Mouse (Mus musculus) left cerebral cortex, adult 8-10 months (tissue): ENCODE measurements around the gene Csrp2. TPM values are rescaled to one million over a fixed set of nuclear protein-coding genes. Genes with fewer than 3 reads are reported as not detected.

Experiments used
- DNase-seq, 2 experiments: peaks; one replicate each; pipeline ENCODE4 v3.0.0; 2022; ENCODE audit warnings: low spot score in 2 of 2
- total RNA-seq, 4 experiments: library from RNA; stranded (reverse); gene quantifications; 2 replicates each; pipeline ENCODE4 v1.2.4; 2022

Gene Csrp2
- total RNA-seq, 4 experiments from 2014 or later = 5.6 to 10.2 (median 8.4) TPM

DNA sequence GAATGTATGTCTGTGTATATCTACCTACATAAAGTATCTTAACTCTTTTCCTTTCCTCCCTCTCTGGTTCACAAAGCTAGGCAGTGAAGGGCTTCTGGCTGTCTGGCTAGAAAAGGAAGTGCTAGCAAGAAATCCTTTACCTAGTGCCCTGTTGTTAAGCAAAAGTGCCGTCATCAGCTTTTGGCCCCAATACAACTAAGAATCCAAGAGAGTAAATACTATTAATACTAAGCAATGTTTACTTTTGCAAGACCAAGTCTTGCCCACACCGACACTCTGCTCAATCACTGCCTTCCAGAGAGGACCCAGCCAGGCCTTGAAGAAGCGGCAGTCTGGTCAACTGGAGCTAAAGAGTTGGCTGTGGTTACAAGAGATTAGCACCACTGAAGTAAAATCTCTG, 51.5 kb downstream of the Csrp2 start:
- no peak for DNase-seq

- DNase-seq = no peak
These were observed 51.9 kb downstream of the Csrp2 start for GRCm38 (mm10) chr10:110971483-110971882.

DNA sequence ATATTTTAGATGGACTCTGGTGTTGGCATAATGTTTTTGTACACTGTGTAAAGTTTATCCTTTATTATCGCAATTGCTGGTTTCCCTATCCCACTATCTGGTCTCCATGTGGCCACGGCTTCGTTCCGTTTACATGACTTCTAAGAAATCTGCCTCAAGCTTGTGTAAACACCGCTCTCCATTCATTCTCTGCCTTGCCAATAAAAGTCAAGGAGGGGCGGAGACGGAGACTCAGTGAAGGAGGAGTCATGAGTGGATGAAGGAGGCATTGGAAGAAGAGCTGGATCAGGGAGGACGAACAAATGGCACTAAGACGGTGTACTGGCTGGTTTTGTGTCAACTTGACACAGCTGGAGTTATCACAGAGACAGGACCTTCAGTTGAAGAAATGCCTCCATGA, 52.4 kb downstream of the Csrp2 start:
- DNase-seq = no peak

DNA sequence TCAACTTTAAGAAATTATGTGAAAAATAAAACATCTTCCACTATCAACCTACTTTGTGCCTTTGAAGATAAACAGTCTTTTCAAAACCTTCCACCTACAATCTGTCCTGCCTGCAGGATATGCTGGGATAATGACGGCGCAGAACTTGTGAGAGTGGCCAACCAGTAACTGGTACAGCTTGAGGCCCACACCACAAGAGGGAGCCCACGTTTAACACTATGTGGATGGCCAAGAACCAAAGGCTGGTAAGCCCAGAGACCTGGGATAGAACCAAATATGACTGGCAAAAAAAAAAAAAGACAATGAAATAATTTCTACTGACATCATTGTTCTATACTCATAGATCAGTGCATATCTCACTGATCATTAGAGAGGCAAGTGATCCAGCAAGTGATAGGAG, 54.9 kb downstream of the Csrp2 start:
- peak in 1 of 2 experiments; percentile 37 for DNase-seq

DNA sequence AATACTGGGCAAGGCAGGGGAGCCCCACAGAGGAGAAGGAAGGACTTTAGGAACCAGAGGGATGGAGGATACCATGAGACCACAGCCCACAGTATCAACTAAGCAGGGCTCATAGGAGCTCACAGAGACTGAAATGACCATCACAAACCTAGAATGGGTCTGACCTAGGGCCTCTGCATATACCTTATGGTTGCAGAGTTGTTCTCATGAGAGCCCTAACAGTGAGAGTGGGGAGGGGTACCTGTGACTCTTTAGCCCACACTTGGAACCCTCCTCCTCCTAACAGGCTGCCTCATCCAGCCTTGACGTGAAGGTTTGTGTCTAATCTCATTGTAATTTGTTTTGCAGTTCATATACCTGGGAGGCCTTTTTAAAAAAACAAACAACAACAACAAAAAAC, 55.3 kb downstream of the Csrp2 start:
- no peak for DNase-seq

DNA sequence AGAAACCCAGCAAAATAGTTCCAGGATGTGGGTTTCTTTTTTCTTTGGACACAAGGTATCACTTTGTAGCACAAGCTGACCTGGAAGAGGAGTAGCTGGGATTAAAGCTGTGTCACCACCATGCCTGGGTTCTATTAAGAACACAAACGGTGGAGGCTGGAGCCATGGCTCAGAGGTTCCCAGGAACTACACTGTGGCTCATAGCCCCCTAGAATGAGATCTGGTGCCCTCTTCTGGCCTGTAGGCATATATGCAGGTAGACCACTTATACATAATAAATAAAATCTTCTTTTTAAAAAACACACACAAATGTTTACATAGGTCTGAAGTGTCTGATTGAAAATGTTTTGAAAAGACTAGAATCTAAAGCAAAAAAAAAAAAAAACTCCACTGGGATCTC, 56.5 kb downstream of the Csrp2 start:
- no peak for DNase-seq

GRCm38 (mm10) chr10:110977379-110977778, 57.8 kb downstream of the Csrp2 start:
- DNase-seq = no peak

DNA sequence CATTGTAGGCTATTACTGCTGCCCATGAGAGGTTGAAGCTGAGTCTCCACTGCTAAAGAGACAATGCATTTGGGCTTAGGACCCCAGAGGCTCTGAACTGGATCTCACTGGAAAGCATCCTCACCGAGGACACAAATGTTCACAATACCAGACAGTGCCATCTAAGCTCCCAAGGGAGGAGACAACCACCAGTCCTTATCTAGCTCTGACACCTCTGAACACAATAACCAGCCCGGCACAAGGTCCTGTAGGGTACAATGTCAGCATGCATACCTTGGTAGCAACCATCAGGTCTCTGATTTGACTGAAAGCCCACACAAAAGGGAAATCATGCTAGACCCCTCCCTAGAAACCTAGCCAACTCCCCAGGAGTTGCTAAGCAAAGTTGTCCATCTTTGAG, 59.8 kb downstream of the Csrp2 start:
- DNase-seq = no peak

DNA sequence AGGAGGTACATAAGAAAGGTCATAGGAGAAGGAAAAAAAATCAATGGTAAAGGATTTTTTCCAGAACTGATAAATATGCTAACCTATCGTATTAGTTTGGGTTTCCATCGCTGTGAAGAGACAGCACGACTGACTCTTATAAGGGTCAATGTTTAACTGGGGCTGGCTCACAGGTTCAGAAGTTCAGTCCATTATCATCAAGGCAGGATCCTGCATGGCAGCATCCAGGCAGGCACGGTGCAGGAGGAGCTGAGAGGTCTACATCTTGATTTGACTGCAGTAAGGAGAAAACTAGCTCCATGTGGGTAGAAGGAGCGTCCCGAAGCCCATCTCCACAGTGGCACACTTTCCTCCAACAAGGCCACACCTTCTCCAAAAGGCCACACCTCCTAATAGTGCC, 60.9 kb downstream of the Csrp2 start:
- DNase-seq = no peak

GRCm38 (mm10) chr10:110982771-110983170, 63.2 kb downstream of the Csrp2 start:
- no peak for DNase-seq

DNA sequence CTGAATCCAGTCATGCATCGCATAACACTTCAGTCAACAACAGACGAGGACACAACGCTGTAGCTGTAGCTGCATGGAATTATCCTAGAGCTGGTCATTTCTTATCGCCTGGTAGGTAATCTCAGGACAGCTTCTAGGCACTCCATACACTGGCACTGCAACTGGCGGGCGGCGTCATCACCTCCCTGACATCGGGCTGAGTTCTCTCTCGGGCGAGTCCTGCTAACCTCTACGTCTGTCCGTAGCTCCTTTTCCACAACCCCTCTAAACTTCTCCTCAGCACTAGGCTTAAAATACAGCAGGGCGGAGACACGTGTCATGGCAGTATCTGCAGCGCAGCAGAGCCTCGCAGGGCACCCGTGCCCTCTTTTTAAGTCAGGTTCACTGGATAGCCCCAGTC, 67.1 kb downstream of the Csrp2 start:
- DNase-seq = no peak

Other genes starting within 250 kb of the Csrp2 start
- under 1 TPM; 0.33 to 0.50 (median 0.48) TPM for gene E2f7, start 174.3 kb upstream of the Csrp2 start, total RNA-seq
- gene Zdhhc17, start 90.4 kb downstream of the Csrp2 start, total RNA-seq = 100 to 1,000 TPM; 117 to 128 (median 122) TPM
- 100 to 1,000 TPM in 1 of 4 experiments, 10 to 100 TPM in 3; 78.0 to 100 (median 84.6) TPM for gene Osbpl8, start 245.0 kb downstream of the Csrp2 start, total RNA-seq